Mouse (Mus musculus): ENCODE measurements at regions not wholly inside any gene's neighbourhood (a gene's known extent, or its start where the extent isn't known, plus 50 kb on each side); places are given as distances from the start of the nearest gene placed in this dataset.

GRCm38 (mm10) chr10:99511514-99512237 is 247.8 kb downstream of the Csl start:
- TF ChIP-seq CTCF (IDR thresholded peaks at IDR 0.05; ENCODE audit: low read depth, low read length) = no peak
- no peak for TF ChIP-seq POLR2A (IDR thresholded peaks at IDR 0.05; ENCODE audit: insufficient read depth, low read length)

Measured in ES-Bruce4 (cell line).